Mouse (Mus musculus): ENCODE results near the gene Fam110a.

Gene Fam110a

GRCm38 (mm10) chr2:151937893-151938292 lies 42.1 kb downstream of the Fam110a start:
- DNase-seq (ENCODE audit: low read depth, low spot score) = peak; percentile 29

GRCm38 (mm10) chr2:151930389-151931074 lies 49.5 kb downstream of the Fam110a start:
- DNase-seq (ENCODE audit: low read depth, low spot score) = peak; percentile 76

- DNase-seq (ENCODE audit: low read depth, low spot score) = no peak
These were observed 52.9 kb downstream of the Fam110a start for GRCm38 (mm10) chr2:151927103-151927502.

DNA sequence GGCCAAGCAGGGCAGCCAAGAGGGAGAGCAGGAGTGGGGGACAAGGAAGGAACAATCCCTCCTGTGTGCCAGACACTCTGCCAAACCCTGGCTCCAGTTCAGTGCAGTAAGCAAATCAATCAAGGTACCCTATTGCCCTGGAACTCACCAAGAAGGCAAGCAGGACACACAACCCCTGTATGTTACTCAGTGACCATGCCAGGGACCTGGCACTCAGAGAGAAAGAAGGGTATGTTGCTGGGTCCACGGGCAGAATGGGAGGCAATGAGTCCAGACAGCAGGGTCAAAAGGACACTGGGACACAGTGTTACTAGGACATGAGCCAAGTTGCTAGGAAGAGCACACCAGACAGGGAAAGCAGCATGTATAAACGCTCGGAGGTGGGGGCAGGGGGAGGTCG lies 54.3 kb downstream of the Fam110a start:
- no peak for DNase-seq (ENCODE audit: low read depth, low spot score)

GRCm38 (mm10) chr2:151924276-151924675 lies 55.7 kb downstream of the Fam110a start:
- DNase-seq (ENCODE audit: low read depth, low spot score) = no peak

DNA sequence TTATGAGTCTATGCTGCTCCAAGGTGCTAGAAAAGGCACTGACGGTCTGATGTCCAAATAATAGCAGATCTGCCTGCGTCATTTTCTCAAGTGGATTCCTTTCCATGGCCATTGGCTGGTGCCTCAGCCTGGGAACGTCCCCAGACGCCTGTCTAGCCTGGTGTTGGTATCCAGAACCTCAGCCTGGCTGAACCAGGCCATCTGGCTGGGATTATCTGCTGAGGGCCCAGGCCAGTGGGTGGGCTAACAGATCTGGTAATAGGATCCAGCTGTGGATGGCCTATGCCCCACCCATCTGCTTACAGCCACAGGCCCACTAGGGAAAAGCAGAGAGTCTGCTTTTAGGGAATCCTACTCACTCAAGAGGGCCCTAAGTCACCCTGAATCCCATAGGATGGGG lies 58.4 kb downstream of the Fam110a start:
- peak; percentile 68 for DNase-seq (ENCODE audit: low read depth, low spot score)

DNA sequence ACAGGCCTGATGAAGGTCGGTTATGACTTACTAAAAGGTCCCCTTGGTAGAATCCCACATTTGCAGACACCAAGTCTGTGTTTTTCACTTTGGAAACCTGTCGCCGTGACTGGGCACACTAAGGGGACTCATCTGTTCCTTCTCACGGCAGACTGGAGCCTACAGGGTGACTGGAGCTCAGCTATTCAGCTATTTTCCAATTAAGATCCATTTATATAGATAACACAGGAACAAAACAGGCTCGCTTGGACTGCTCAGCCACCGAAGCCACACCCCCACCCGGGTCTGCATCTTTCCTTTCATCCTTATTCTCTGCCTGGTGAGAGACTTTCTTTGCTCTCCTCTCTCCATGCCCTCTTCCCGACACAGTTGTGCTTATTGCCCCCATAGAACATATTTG lies 59.0 kb downstream of the Fam110a start:
- no peak for DNase-seq (ENCODE audit: low read depth, low spot score)

Measured in forelimb bud, embryonic 11.5 days (tissue).